Mouse (Mus musculus): Measurements from ENCODE around the gene Cdkl4. TPM values are rescaled to one million over a fixed set of nuclear protein-coding genes. Genes with fewer than 3 reads are reported as not detected.

The Cdkl4 gene
- polyA plus RNA-seq, 1 experiment from 2014 or later = 1.8 TPM

DNA sequence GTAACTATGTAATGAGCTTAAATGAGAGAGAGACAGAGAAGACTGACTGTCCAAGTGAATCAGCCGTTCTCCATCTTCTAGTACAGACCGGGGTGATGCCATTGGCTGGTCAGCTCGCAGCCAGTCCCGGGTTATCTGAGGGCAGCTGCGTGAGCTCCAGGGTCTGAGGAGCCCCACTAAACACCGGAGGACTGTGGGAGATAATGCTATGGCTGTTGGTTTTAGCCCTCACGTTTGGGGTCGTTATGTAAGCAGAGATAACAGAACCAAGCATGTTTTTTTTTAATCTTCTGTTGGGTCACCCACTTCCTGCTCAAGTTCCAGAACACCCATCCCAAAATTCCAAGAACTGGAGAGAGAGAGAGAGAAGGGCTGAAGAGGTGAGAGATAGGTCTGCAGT is 63.8 kb downstream of the Cdkl4 start:
- no peak overlapping the region for H3K9ac ChIP-seq
- H3K27me3 ChIP-seq = no peaks in the 10 kb centered on the region
- H3K27ac ChIP-seq = no peak overlapping the region
- H3K4me2 ChIP-seq (replicated peaks) = no peak overlapping the region
- H3K9me3 ChIP-seq = no peaks in the 10 kb centered on the region
- H3K4me1 ChIP-seq = no peaks in the 10 kb centered on the region
- 82% methylated on average over 8 of the region's 8 CpGs for WGBS
- no peak overlapping the region for H3K4me3 ChIP-seq
- no peak for ATAC-seq (ENCODE audit: insufficient number of reproducible peaks, insufficient read depth, low FRiP score, low TSS enrichment)
- no peaks in the 10 kb centered on the region for H3K36me3 ChIP-seq

DNA sequence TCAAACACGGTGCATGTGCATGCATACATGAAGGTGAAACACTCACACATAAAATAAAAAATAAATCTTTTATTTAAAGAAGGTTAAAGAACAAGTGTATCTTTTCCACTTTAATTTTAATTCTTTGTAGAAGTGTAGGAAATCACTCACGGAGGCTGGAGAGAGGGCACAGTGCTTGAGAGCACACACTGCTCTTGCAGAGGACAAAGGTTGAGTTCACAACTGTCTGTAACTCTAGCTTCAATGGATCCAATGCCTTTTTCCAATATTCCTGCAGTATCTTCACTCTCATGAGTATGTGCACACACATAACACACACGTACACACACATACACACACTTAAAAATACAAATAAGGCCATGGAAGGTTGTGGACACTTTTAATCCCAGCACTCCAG is 67.2 kb downstream of the Cdkl4 start:
- Histone ChIP-seq H3K27ac (no peak overlapping the region), H3K4me1 (no peaks in the 10 kb centered on the region), H3K4me2 (replicated peaks) (no peak overlapping the region), H3K9me3 (no peaks in the 10 kb centered on the region), H3K9ac (no peak overlapping the region), H3K36me3 (no peaks in the 10 kb centered on the region), H3K27me3 (no peaks in the 10 kb centered on the region), H3K4me3 (no peak overlapping the region)
- no peak for ATAC-seq (ENCODE audit: insufficient number of reproducible peaks, insufficient read depth, low FRiP score, low TSS enrichment)
- WGBS = 79% methylated on average over 3 of the region's 3 CpGs

DNA sequence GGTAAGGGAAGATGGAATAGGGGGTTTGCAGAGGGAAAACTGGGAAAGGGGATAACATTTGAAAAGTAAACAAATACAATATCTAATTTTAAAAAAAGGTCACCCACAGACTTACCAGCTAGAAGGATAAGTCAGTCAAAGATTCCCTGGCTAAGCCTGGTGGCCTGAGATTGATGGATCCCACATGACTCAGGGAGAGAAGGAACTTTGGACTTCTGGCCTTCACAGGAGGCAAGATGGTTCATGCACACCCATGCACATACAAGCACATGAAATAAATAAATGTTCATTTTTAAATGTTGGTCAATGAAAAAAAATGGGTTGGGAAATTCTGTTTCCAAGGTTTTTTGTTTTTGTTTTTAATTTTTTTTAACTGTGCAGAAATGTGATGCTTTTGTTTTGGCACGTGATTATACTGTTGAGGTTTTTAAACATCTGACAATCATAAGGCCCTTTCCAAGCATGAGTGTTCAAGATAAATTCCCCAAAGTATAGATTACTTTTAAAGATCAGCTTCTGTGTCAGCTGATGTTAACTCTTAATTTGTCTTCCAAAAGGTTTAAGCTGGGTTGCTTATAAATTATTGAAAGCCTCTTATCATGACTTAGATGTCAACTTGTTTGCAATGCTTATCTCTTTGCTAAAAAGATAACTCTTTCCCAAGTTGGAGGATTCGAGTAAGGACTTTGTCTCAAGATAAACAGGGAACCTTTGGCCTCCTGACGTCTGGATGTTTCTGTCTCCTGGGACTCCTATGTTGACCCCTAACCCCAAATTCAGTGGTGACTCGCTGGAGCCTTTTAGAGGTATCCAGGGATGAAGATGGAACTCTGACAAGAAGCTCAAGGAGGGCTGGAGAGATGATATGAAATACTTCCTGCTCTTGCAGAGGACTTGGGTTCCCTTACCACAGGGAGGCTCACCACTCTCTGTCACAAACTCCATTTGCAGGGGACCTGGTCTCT is 67.8 kb downstream of the Cdkl4 start:
- Histone ChIP-seq H3K27me3 (no peaks in the 10 kb centered on the region), H3K4me2 (replicated peaks) (no peak overlapping the region), H3K4me3 (no peak overlapping the region), H3K9me3 (no peaks in the 10 kb centered on the region), H3K9ac (no peak overlapping the region), H3K36me3 (no peaks in the 10 kb centered on the region), H3K27ac (no peak overlapping the region), H3K4me1 (no peaks in the 10 kb centered on the region)
- ATAC-seq (ENCODE audit: insufficient number of reproducible peaks, insufficient read depth, low FRiP score, low TSS enrichment) = no peak
- 38% methylated on average over 4 of the region's 4 CpGs for WGBS

GRCm38 (mm10) chr17:80505766-80506165 is 71.8 kb downstream of the Cdkl4 start:
- no peak for ATAC-seq (ENCODE audit: insufficient number of reproducible peaks, insufficient read depth, low FRiP score, low TSS enrichment)
- no peak overlapping the region for H3K4me3 ChIP-seq
- no peaks in the 10 kb centered on the region for H3K9me3 ChIP-seq
- no peak overlapping the region for H3K4me2 ChIP-seq (replicated peaks)
- no peak overlapping the region for H3K9ac ChIP-seq
- H3K36me3 ChIP-seq = no peaks in the 10 kb centered on the region
- no peak overlapping the region for H3K27ac ChIP-seq
- WGBS = 85% methylated on average over 6 of the region's 6 CpGs
- H3K27me3 ChIP-seq = no peaks in the 10 kb centered on the region
- H3K4me1 ChIP-seq = no peaks in the 10 kb centered on the region

GRCm38 (mm10) chr17:80505342-80505741 is 72.3 kb downstream of the Cdkl4 start:
- Histone ChIP-seq H3K4me2 (replicated peaks) (no peak overlapping the region), H3K4me1 (no peaks in the 10 kb centered on the region), H3K9ac (no peak overlapping the region), H3K9me3 (no peaks in the 10 kb centered on the region), H3K27ac (no peak overlapping the region), H3K36me3 (no peaks in the 10 kb centered on the region), H3K4me3 (no peak overlapping the region), H3K27me3 (no peaks in the 10 kb centered on the region)
- no peak for ATAC-seq (ENCODE audit: insufficient number of reproducible peaks, insufficient read depth, low FRiP score, low TSS enrichment)
- 82% methylated on average over 4 of the region's 4 CpGs for WGBS

- Histone ChIP-seq H3K36me3 (no peaks in the 10 kb centered on the region), H3K27me3 (no peaks in the 10 kb centered on the region), H3K27ac (no peak overlapping the region), H3K4me2 (replicated peaks) (no peak overlapping the region), H3K9me3 (no peaks in the 10 kb centered on the region), H3K4me3 (no peak overlapping the region), H3K4me1 (no peaks in the 10 kb centered on the region), H3K9ac (no peak overlapping the region)
- 67% methylated on average over 2 of the region's 2 CpGs for WGBS
- no peak for ATAC-seq (ENCODE audit: insufficient number of reproducible peaks, insufficient read depth, low FRiP score, low TSS enrichment)
Observed at GRCm38 (mm10) chr17:80501805-80502172, 75.8 kb downstream of the Cdkl4 start.

DNA sequence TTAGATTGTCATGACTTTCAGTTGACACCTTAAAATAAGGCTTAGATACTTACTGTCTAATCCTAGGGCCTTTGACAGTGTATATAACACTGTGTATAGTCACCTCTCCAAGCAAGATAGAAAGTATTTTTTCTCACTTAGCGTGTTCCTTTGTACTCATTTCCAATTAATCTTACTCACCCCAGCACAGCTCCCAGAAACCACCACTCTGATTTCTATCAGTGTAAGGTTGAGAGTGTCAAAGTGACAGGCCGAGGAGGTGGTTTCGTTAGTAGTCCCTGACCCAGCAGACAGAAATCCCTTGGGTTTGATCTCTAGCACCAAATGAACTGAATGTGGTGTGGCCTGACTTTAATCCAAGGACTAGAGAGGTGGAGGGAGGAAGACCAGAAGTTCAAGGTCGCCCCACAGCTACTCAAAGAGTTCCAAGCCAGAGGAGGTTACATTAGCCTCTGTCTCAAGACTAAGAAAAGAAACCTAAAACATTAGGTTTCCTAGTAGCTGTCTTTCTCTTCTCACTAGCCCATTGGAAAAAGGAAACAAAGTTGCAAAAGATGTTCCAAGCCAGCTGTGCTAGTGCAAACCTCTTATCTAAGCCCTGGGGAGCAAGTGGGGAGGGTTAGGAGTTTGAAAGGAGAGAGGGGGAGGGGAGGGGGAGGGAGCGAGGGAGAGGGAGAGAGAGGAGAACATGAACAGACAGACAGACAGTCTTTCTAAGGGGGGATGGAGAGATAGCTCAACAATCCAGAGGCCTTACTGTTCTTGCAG is 76.4 kb downstream of the Cdkl4 start:
- Histone ChIP-seq H3K4me3 (no peak overlapping the region), H3K4me2 (replicated peaks) (no peak overlapping the region), H3K9ac (no peak overlapping the region), H3K27ac (no peak overlapping the region), H3K9me3 (no peaks in the 10 kb centered on the region), H3K36me3 (no peaks in the 10 kb centered on the region), H3K27me3 (no peaks in the 10 kb centered on the region), H3K4me1 (no peaks in the 10 kb centered on the region)
- 73% methylated on average over 5 of the region's 5 CpGs for WGBS
- ATAC-seq (ENCODE audit: insufficient number of reproducible peaks, insufficient read depth, low FRiP score, low TSS enrichment) = no peak

DNA sequence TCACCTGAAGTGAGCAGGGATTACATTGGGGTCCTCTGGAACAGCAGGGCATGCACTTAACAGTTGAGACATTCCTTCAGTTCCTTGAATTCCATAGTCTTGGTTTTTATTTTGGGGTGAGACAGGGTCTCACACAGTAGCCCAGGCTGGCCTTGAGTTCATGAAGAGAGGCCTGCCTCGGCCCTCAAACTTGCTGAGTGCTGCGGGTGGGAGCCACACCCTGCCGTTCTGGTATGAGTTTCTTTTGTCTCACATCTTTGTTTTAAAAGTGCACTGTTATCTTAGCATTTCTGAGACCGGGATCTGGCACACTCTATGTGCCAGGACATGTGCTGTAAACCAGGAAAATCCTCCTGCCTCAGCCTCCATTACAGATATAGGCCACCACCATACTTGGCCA is 77.6 kb downstream of the Cdkl4 start:
- no peak overlapping the region for H3K4me3 ChIP-seq
- no peak for ATAC-seq (ENCODE audit: insufficient number of reproducible peaks, insufficient read depth, low FRiP score, low TSS enrichment)
- no peaks in the 10 kb centered on the region for H3K27me3 ChIP-seq
- H3K4me2 ChIP-seq (replicated peaks) = no peak overlapping the region
- H3K9me3 ChIP-seq = no peaks in the 10 kb centered on the region
- no peak overlapping the region for H3K27ac ChIP-seq
- H3K9ac ChIP-seq = no peak overlapping the region
- no peaks in the 10 kb centered on the region for H3K36me3 ChIP-seq
- H3K4me1 ChIP-seq = no peaks in the 10 kb centered on the region
- 86% methylated on average over 4 of the region's 4 CpGs for WGBS

DNA sequence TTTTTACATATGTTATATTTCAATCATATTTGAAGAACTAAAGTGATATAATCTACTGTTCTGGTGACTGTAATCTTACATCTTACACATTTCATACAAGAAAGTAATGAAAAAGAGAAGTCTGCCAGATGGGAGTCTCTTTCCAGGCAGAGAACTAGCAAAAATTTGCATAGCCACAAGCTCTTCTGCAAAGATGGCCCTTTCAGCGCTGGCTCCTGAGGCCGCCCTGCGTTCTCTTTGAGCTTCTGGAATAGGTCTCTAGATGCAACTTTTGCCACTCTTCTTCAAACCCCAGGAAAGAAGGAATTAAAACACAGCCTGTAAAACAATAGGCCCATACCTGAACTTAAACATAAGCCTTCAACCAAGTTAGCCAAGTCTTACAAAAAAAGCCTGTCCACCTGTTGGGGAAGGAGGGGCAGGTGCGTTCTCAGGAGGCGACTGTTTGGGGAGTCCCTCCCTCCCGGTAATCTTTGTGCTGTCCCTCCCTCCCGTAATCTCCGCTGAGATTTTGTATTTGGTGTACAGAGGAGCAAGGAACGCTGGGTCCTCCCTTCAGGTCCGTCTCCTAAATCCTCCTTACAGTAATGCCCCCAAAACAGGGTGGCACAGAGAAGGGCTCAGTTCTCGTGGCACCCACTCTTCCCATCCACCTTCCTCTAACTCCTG is 78.9 kb downstream of the Cdkl4 start:
- H3K27me3 ChIP-seq = no peaks in the 10 kb centered on the region
- H3K4me1 ChIP-seq = no peaks in the 10 kb centered on the region
- H3K36me3 ChIP-seq = no peaks in the 10 kb centered on the region
- H3K4me3 ChIP-seq = no peak overlapping the region
- ATAC-seq (ENCODE audit: insufficient number of reproducible peaks, insufficient read depth, low FRiP score, low TSS enrichment) = no peak
- no peak overlapping the region for H3K27ac ChIP-seq
- no peaks in the 10 kb centered on the region for H3K9me3 ChIP-seq
- WGBS = 50% methylated on average over 11 of the region's 11 CpGs
- no peak overlapping the region for H3K4me2 ChIP-seq (replicated peaks)
- H3K9ac ChIP-seq = no peak overlapping the region

- 70% methylated on average over 9 of the region's 9 CpGs for WGBS
- H3K36me3 ChIP-seq = no peaks in the 10 kb centered on the region
- no peak overlapping the region for H3K4me3 ChIP-seq
- no peak overlapping the region for H3K27ac ChIP-seq
- no peak overlapping the region for H3K4me2 ChIP-seq (replicated peaks)
- no peaks in the 10 kb centered on the region for H3K9me3 ChIP-seq
- H3K27me3 ChIP-seq = no peaks in the 10 kb centered on the region
- no peak for ATAC-seq (ENCODE audit: insufficient number of reproducible peaks, insufficient read depth, low FRiP score, low TSS enrichment)
- no peak overlapping the region for H3K9ac ChIP-seq
- no peaks in the 10 kb centered on the region for H3K4me1 ChIP-seq
Observed at GRCm38 (mm10) chr17:80497183-80497601, 80.4 kb downstream of the Cdkl4 start.

DNA sequence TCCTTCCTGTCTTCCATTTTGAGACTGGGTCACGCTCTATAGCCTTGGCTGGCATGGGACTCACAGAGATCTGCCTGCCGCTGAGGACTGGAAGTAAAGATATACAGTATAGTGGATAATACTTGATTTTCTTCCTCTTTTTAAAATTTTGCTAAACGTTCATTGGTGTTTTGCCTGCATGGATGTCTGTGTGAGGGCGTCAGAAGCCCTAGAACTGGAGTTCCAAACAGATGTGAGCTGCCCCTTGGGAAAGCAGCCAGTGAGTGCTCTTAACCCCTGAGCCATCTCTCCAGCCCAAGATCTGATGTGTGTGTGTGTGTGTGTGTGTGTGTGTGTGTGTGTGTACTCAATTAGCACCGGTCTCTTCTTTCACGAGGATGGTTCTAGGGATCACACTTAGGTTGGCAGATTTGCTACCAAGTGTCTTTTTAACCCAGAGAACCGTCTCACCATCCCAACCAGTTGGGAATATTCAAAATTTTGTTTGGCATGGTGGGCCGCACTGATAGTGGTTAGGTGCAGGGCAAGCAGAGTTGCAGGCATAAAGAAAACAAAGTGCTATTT is 80.9 kb downstream of the Cdkl4 start:
- WGBS = 75% methylated on average over 8 of the region's 8 CpGs
- Histone ChIP-seq H3K4me1 (no peaks in the 10 kb centered on the region), H3K36me3 (no peaks in the 10 kb centered on the region), H3K27me3 (no peaks in the 10 kb centered on the region), H3K9me3 (no peaks in the 10 kb centered on the region), H3K9ac (no peak overlapping the region), H3K27ac (no peak overlapping the region), H3K4me2 (replicated peaks) (no peak overlapping the region), H3K4me3 (no peak overlapping the region)
- ATAC-seq (ENCODE audit: insufficient number of reproducible peaks, insufficient read depth, low FRiP score, low TSS enrichment) = no peak
